Mouse (Mus musculus) heart, postnatal 0 days (tissue): ENCODE measurements around the gene Igf2bp3. TPM values are rescaled to one million over a fixed set of nuclear protein-coding genes. Genes with fewer than 3 reads are reported as not detected.

Experiments used
- ATAC-seq: fragments of 200-750 bp; cut with Nextera tagmentation; 2 replicates; pipeline ENCODE4 v1.8.0; 2017; ENCODE audit warnings: low read depth, moderate number of reproducible peaks, moderate library complexity; ENCODE audit not compliant: insufficient read depth
- DNase-seq: peaks from one replicate; pipeline ENCODE4 v3.0.0-alpha.2; 2016; ENCODE audit warnings: low spot score
- H3K27ac ChIP-seq: fragments of 300-500 bp; sonication (generic); 2 replicates; pipeline ENCODE4 v1.5.1; 2014; ENCODE audit warnings: low read depth, mild to moderate bottlenecking
- H3K27me3 ChIP-seq: fragments of 300-500 bp; sonication (generic); 2 replicates; pipeline ENCODE4 v1.6.1; 2014; ENCODE audit warnings: low read length, mixed read lengths; ENCODE audit not compliant: control insufficient read depth, insufficient read depth
- H3K36me3 ChIP-seq: fragments of 300-500 bp; sonication (generic); replicated peaks from 2 replicates; pipeline ENCODE4 v1.6.1; 2014; ENCODE audit warnings: low read length, mixed read lengths; ENCODE audit not compliant: control insufficient read depth, insufficient read depth
- H3K4me1 ChIP-seq: fragments of 300-500 bp; sonication (generic); 2 replicates; pipeline ENCODE4 v1.6.1; 2014; ENCODE audit warnings: antibody characterized with exemption; ENCODE audit not compliant: control insufficient read depth, insufficient read depth
- H3K4me2 ChIP-seq: fragments of 300-500 bp; sonication (generic); 2 replicates; pipeline ENCODE4 v1.6.1; 2014; ENCODE audit warnings: low read depth, mild to moderate bottlenecking, low read length, moderate library complexity
- H3K4me3 ChIP-seq: fragments of 300-500 bp; sonication (generic); 2 replicates; pipeline ENCODE4 v1.5.1; 2014; ENCODE audit warnings: low read depth, low read length
- H3K9ac ChIP-seq: fragments of 300-500 bp; sonication (generic); replicated peaks from 2 replicates; pipeline ENCODE4 v1.6.1; 2014; ENCODE audit warnings: low read depth, low read length, mixed read lengths
- H3K9me3 ChIP-seq: fragments of 300-500 bp; sonication (generic); replicated peaks from 2 replicates; pipeline ENCODE4 v1.6.1; 2016; ENCODE audit warnings: low read length; ENCODE audit not compliant: control insufficient read depth
- CTCF ChIP-seq: IDR thresholded peaks from 2 replicates; pipeline ENCODE4 v1.5.1; 2016; ENCODE audit warnings: antibody characterized with exemption, control low read depth, low read depth
- EP300 ChIP-seq: IDR thresholded peaks from 2 replicates; pipeline ENCODE4 v1.6.1; 2016; ENCODE audit warnings: antibody characterized with exemption, low read depth
- WGBS: fragments of 180-500 bp; shearing (Covaris S2); extraction: QIAGEN DNeasy Blood & Tissue Kit; methylation state at CpG from one replicate; pipeline ENCODE4 v1.1.7; 2014; 5-methylcytosine and 5-hydroxymethylcytosine counted together
- polyA plus RNA-seq: library from polyadenylated mRNA; unstranded; fragments of >200 nt; fragmentation: Nextera tagmentation; extraction: Ambion mirVana; gene quantifications from 2 replicates; pipeline ENCODE4 v1.2.1, GENCODE M21; 2015
- total RNA-seq: library from RNA; depleted of rRNA; stranded (reverse); fragments of >200 nt; gene quantifications from 2 replicates; pipeline ENCODE4 v1.2.3, GENCODE M21; 2014; ENCODE audit warnings: low replicate concordance

The Igf2bp3 gene
- total and polyA plus RNA-seq, 2 experiments from 2014 or later: 9.4 to 21.0 TPM

GRCm38 (mm10) chr6:49224923-49225727 is 10.4 kb upstream of the Igf2bp3 start:
- ATAC-seq (no peak), DNase-seq (no peak)
- H3K27me3 ChIP-seq: peaks cover 16% of the 10 kb centered on the region; the same call in 1 of the 2 replicates
- no peak overlapping the region for H3K27ac ChIP-seq
- H3K36me3 ChIP-seq: no peaks in the 10 kb centered on the region
- 69% methylated on average over 11 of the region's 11 CpGs for WGBS
- no peaks in the 10 kb centered on the region for H3K9me3 ChIP-seq
- H3K4me2 ChIP-seq: no peak overlapping the region
- H3K4me1 ChIP-seq: 0 out of 2 replicates have a peak, but pooled peaks cover 3% of the 10 kb centered on the region
- no peak overlapping the region for H3K9ac ChIP-seq
- TF ChIP-seq EP300: no peak
- no peak for TF ChIP-seq CTCF
- no peak overlapping the region for H3K4me3 ChIP-seq

- 5% methylated on average over 7 of the region's 7 CpGs for WGBS
- Histone ChIP-seq H3K27ac (no peak overlapping the region), H3K4me2 (no peak overlapping the region), H3K36me3 (no peaks in the 10 kb centered on the region), H3K27me3 (peaks cover 20% of the 10 kb centered on the region; the same call in 1 of the 2 replicates), H3K4me3 (no peak overlapping the region), H3K4me1 (no peaks in the 10 kb centered on the region), H3K9ac (no peak overlapping the region), H3K9me3 (no peaks in the 10 kb centered on the region)
- ATAC-seq: no peak
- no peak for DNase-seq
- no peak for TF ChIP-seq EP300
- no peak for TF ChIP-seq CTCF
Observed at GRCm38 (mm10) chr6:49221906-49222305, 7.1 kb upstream of the Igf2bp3 start.

- Histone ChIP-seq H3K4me2 (peak overlapping the region; percentile 35), H3K27me3 (peaks cover 9% of the 10 kb centered on the region; the same call in 1 of the 2 replicates), H3K4me1 (no peaks in the 10 kb centered on the region), H3K9me3 (no peaks in the 10 kb centered on the region), H3K4me3 (no peak overlapping the region), H3K27ac (no peak overlapping the region), H3K36me3 (no peaks in the 10 kb centered on the region), H3K9ac (no peak overlapping the region)
- 19% methylated on average over 16 of the region's 16 CpGs for WGBS
- ATAC-seq (no peak), DNase-seq (no peak)
- TF ChIP-seq EP300: no peak
Observed at GRCm38 (mm10) chr6:49219920-49220604, 5.3 kb upstream of the Igf2bp3 start.

GRCm38 (mm10) chr6:49219001-49219560 is 4.3 kb upstream of the Igf2bp3 start:
- Histone ChIP-seq H3K36me3 (no peaks in the 10 kb centered on the region), H3K4me1 (no peaks in the 10 kb centered on the region), H3K9me3 (no peaks in the 10 kb centered on the region), H3K27ac (no peak overlapping the region), H3K4me3 (no peak overlapping the region), H3K27me3 (peaks cover 9% of the 10 kb centered on the region; the same call in 1 of the 2 replicates), H3K4me2 (no peak overlapping the region), H3K9ac (no peak overlapping the region)
- DNase-seq: no peak
- TF ChIP-seq CTCF: no peak
- TF ChIP-seq EP300: no peak
- 51% methylated on average over 4 of the region's 4 CpGs for WGBS
- no peak for ATAC-seq

GRCm38 (mm10) chr6:49218275-49218802 is 3.6 kb upstream of the Igf2bp3 start:
- Histone ChIP-seq H3K4me3 (peak overlapping the region; percentile 77), H3K4me1 (0 out of 2 replicates have a peak, but pooled peaks cover under 1% of the 10 kb centered on the region), H3K27ac (no peak overlapping the region), H3K27me3 (peaks cover 9% of the 10 kb centered on the region; the same call in 1 of the 2 replicates), H3K9me3 (no peaks in the 10 kb centered on the region), H3K36me3 (no peaks in the 10 kb centered on the region), H3K4me2 (peak overlapping the region; percentile 96), H3K9ac (no peak overlapping the region)
- TF ChIP-seq EP300 (no peak), CTCF (no peak)
- no peak for ATAC-seq
- WGBS: 1% methylated on average over 31 of the region's 31 CpGs
- no peak for DNase-seq
